8 mouse cellular contexts compared by ENCODE assay signal in the genomic region with DNA sequence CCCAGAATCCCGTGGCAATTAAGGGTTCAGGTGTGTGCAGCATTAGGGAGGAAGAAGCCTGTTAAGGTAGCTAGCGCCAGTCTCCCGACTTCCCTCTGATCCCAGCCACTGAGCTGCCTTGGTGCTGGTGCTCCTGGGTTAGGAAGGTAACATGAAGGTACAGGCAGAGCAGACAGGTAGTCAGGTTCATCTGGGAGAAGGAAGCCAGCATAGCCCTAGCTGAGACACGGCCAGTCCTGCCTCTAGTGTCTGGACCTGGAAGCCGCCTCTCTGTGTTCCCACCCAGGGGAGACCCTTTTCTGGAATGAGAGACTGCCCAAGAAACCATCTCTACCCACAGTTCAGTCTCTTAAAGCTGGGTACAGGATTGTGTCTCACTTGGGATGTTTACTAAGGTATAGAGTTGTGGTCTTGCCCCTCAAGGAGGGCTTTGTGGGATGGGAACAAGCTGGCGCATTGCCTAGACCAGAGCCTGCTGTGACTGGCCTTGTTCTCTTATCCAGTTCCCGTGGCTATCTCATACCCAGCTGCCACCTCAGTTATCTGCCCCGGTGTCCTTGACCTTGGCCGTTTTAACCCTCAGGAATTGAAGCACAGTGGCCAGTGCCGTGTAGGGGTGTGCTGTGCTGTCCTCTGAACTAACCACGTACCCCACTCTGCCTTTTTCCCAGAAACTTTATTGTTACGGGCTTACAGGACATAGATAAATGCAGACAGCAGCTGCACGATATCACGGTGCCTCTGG. TPM values are rescaled to one million over a fixed set of nuclear protein-coding genes. Genes with fewer than 3 reads are reported as not detected.
DNase-seq lines count a peak whose midpoint lies in the region; ATAC-seq and TF ChIP-seq lines count a peak whose summit lies in the region.

No protein-coding gene starts in this region.

- peaks cover 13% of the 10 kb centered on the region in 2 experiments for H3K4me1 ChIP-seq in heart, embryonic 14.5 days (ENCODE audit: control insufficient read depth in 2 of 2, insufficient read depth in 2 of 2, low read length in 2 of 2)
- H3K4me1 ChIP-seq in cortical plate, adult 2 months (ENCODE audit: control insufficient read depth, insufficient read depth, low read length): peaks cover 6% of the 10 kb centered on the region; the same call in 1 of the 2 replicates
- H3K4me1 ChIP-seq in hindbrain, embryonic 16.5 days (ENCODE audit: control insufficient read depth, insufficient read depth, low read depth, low read length): peaks cover 14% of the 10 kb centered on the region
- peaks cover 10% of the 10 kb centered on the region for H3K4me1 ChIP-seq in midbrain, postnatal 0 days (ENCODE audit: insufficient read depth, low read length)

- H3K36me3 ChIP-seq in heart, embryonic 14.5 days (ENCODE audit: control insufficient read depth, insufficient read depth, low read length): peaks cover 41% of the 10 kb centered on the region
- H3K36me3 ChIP-seq in hindbrain, embryonic 16.5 days (ENCODE audit: control insufficient read depth, insufficient read depth, low read length): peaks cover 28% of the 10 kb centered on the region
- peaks cover 32% of the 10 kb centered on the region for H3K36me3 ChIP-seq in midbrain, postnatal 0 days (ENCODE audit: insufficient read depth, low read length)

- H3K9me3 ChIP-seq in heart, embryonic 14.5 days (ENCODE audit: control insufficient read depth, low read length): no peaks in the 10 kb centered on the region
- H3K9me3 ChIP-seq in hindbrain, embryonic 16.5 days (ENCODE audit: control insufficient read depth, low read length): no peaks in the 10 kb centered on the region
- no peaks in the 10 kb centered on the region for H3K9me3 ChIP-seq in midbrain, postnatal 0 days (ENCODE audit: low read length)

- H3K27ac ChIP-seq in heart, embryonic 14.5 days (replicated peaks in 1 of 2; ENCODE audit: control insufficient read depth in 1 of 2, insufficient read depth in 1 of 2, low read depth in 2 of 2, low read length in 2 of 2): peak overlapping the region in 1 of 2 experiments; percentile 14; a peak in 1 of 4 replicates
- H3K27ac ChIP-seq in cortical plate, adult 2 months (ENCODE audit: insufficient read depth, low read length): no peak overlapping the region
- H3K27ac ChIP-seq in hindbrain, embryonic 16.5 days (ENCODE audit: low read depth, low read length): no peak overlapping the region
- no peak overlapping the region for H3K27ac ChIP-seq in midbrain, postnatal 0 days (ENCODE audit: low read depth, low read length)

- intact Hi-C loops in heart, postnatal 36 days (cut with DNase I): loop anchor here (5.0 to 10.0 kb wide), 3 partner anchors 199 to 1229 kb away; partner anchors contain the start of genes Fastkd3, Mtrr and Srd5a1
- intact Hi-C loops in left cerebral cortex, postnatal 10 days (cut with DNase I): no loop called here

- peak overlapping the region; percentile 96 for H3K4me2 ChIP-seq in heart, embryonic 14.5 days (ENCODE audit: low read length)
- H3K4me2 ChIP-seq in hindbrain, embryonic 16.5 days (ENCODE audit: low read length): peak overlapping the region; percentile 100
- peak overlapping the region; percentile 97 for H3K4me2 ChIP-seq in midbrain, postnatal 0 days (ENCODE audit: low read depth, low read length, poor library complexity, severe bottlenecking)

- no peaks in the 10 kb centered on the region for H3K27me3 ChIP-seq in heart, embryonic 14.5 days (ENCODE audit: control insufficient read depth, insufficient read depth, low read length)
- no peaks in the 10 kb centered on the region for H3K27me3 ChIP-seq in hindbrain, embryonic 16.5 days (replicated peaks; ENCODE audit: control insufficient read depth, insufficient read depth, low read length)
- no peaks in the 10 kb centered on the region for H3K27me3 ChIP-seq in midbrain, postnatal 0 days (ENCODE audit: insufficient read depth, low read length)

- peak overlapping the region; percentile 7 to 77; a peak in 3 of 4 replicates for H3K4me3 ChIP-seq in heart, embryonic 14.5 days (ENCODE audit: control insufficient read depth in 1 of 2, insufficient read depth in 1 of 2, low read depth in 1 of 2, low read length in 2 of 2)
- H3K4me3 ChIP-seq in cortical plate, adult 2 months (ENCODE audit: insufficient read depth, low read length): peak overlapping the region; percentile 91
- peak overlapping the region; percentile 85; the same call in 1 of the 2 replicates for H3K4me3 ChIP-seq in hindbrain, embryonic 16.5 days (ENCODE audit: low read length)
- peak overlapping the region; percentile 93 for H3K4me3 ChIP-seq in midbrain, postnatal 0 days (ENCODE audit: low read depth, low read length)

- DNase-seq in heart, postnatal 36 days: no peak
- DNase-seq in midbrain, postnatal 0 days (ENCODE audit: low spot score): no peak
- no peak for DNase-seq in thymus, postnatal 14 days
- DNase-seq in left cerebral cortex, postnatal 10 days (ENCODE audit: extremely low spot score in 1 of 2, low spot score in 2 of 2): no peak
- no peak for DNase-seq in thymus, postnatal 0 days (ENCODE audit: low spot score)

- TF ChIP-seq CTCF in cortical plate, adult 2 months (IDR thresholded peaks at IDR 0.05; ENCODE audit: extremely low read depth, insufficient read depth, low read length): no peak
- no peak for TF ChIP-seq CTCF in midbrain, postnatal 0 days (IDR thresholded peaks at IDR 0.05)

- H3K9ac ChIP-seq in heart, embryonic 14.5 days (ENCODE audit: low read length): peak overlapping the region; percentile 86
- peak overlapping the region; percentile 87; the same call in 1 of the 2 replicates for H3K9ac ChIP-seq in hindbrain, embryonic 16.5 days (ENCODE audit: low read depth, low read length)
- peak overlapping the region; percentile 84 for H3K9ac ChIP-seq in midbrain, postnatal 0 days (replicated peaks; ENCODE audit: low read length, poor library complexity, severe bottlenecking)

- TF ChIP-seq POLR2A in cortical plate, adult 2 months (IDR thresholded peaks at IDR 0.05; ENCODE audit: extremely low read depth, insufficient read depth, low read length): no peak

- 70% methylated on average over 14 of the region's 14 CpGs for WGBS in heart, embryonic 14.5 days
- WGBS in hindbrain, embryonic 16.5 days: 90% methylated on average over 14 of the region's 14 CpGs
- 89% methylated on average over 14 of the region's 14 CpGs for WGBS in midbrain, postnatal 0 days

- no peak for ATAC-seq in heart, embryonic 14.5 days (ENCODE audit: insufficient number of reproducible peaks, insufficient read depth, low FRiP score, low read depth)
- no peak for ATAC-seq in hindbrain, embryonic 16.5 days
- ATAC-seq in midbrain, postnatal 0 days (ENCODE audit: low FRiP score): no peak

RNA-seq across cellular contexts. Expression of gene Med10, which starts 8.9 kb away (rescaled TPM):
- 104 and 105 TPM in 2 replicates for polyA plus RNA-seq in heart, embryonic 14.5 days (2014; fragmentation: Nextera tagmentation; extraction: Ambion mirVana)
- total RNA-seq in heart, postnatal 36 days (2021): 10 to 100 TPM; 22.1 to 23.4 TPM
- polyA plus RNA-seq in cortical plate, adult 2 months (2012; rRNA removed): 50.3 and 53.3 TPM in 2 replicates
- 135 and 141 TPM in 2 replicates for polyA plus RNA-seq in hindbrain, embryonic 16.5 days (2015; fragmentation: Nextera tagmentation; extraction: Ambion mirVana)
- total RNA-seq in midbrain, postnatal 0 days (2014; rRNA removed): 47.2 and 50.5 TPM in 2 replicates
- 143 and 144 TPM in 2 replicates for polyA plus RNA-seq in midbrain, postnatal 0 days (2015; fragmentation: Nextera tagmentation; extraction: Ambion mirVana)
- 10 to 100 TPM; 67.8 TPM for total RNA-seq in left cerebral cortex, postnatal 10 days (2021)
- polyA plus RNA-seq in thymus, postnatal 0 days (2015; fragmentation: Nextera tagmentation; extraction: Ambion mirVana): 207 and 234 TPM in 2 replicates

Comparison
In these comparisons a context has a peak if more than half of its experiments do, and no peak if none do; other contexts are left out.
1. H3K4me3 ChIP-seq: peak in every context shown above with its lines; median percentile 93 in midbrain, postnatal 0 days; 91 in cortical plate, adult 2 months; 85 in hindbrain, embryonic 16.5 days; 42 in heart, embryonic 14.5 days.